Mouse (Mus musculus): ENCODE data around the gene Cd6. TPM values are rescaled to one million over a fixed set of nuclear protein-coding genes. Genes with fewer than 3 reads are reported as not detected.

The Cd6 gene
- polyA plus RNA-seq, 1 experiment from 2014 or later: not detected

- WGBS: 8% methylated on average over 5 of the region's 5 CpGs
- no peaks in the 10 kb centered on the region for H3K36me3 ChIP-seq
- H3K9ac ChIP-seq: no peak overlapping the region
- no peak overlapping the region for H3K27ac ChIP-seq
- no peak overlapping the region for H3K4me2 ChIP-seq (replicated peaks)
- ATAC-seq (ENCODE audit: low FRiP score): no peak
- no peak overlapping the region for H3K4me3 ChIP-seq
- no peaks in the 10 kb centered on the region for H3K27me3 ChIP-seq
- H3K4me1 ChIP-seq: no peaks in the 10 kb centered on the region
- H3K9me3 ChIP-seq (replicated peaks): no peaks in the 10 kb centered on the region
These were observed 1.6 kb upstream of the Cd6 start for GRCm38 (mm10) chr19:10831424-10831823.

GRCm38 (mm10) chr19:10828321-10828720 lies 1.5 kb downstream of the Cd6 start:
- Histone ChIP-seq H3K9ac (no peak overlapping the region), H3K27ac (no peak overlapping the region), H3K27me3 (no peaks in the 10 kb centered on the region), H3K9me3 (replicated peaks) (no peaks in the 10 kb centered on the region), H3K36me3 (no peaks in the 10 kb centered on the region), H3K4me2 (replicated peaks) (no peak overlapping the region), H3K4me1 (no peaks in the 10 kb centered on the region), H3K4me3 (no peak overlapping the region)
- WGBS: 94% methylated on average over 5 of the region's 5 CpGs
- no peak for ATAC-seq (ENCODE audit: low FRiP score)

- Histone ChIP-seq H3K4me2 (replicated peaks) (no peak overlapping the region), H3K4me1 (no peaks in the 10 kb centered on the region), H3K27ac (no peak overlapping the region), H3K9me3 (replicated peaks) (no peaks in the 10 kb centered on the region), H3K36me3 (no peaks in the 10 kb centered on the region), H3K9ac (no peak overlapping the region), H3K27me3 (no peaks in the 10 kb centered on the region), H3K4me3 (no peak overlapping the region)
- no peak for ATAC-seq (ENCODE audit: low FRiP score)
- WGBS: 87% methylated on average over 7 of the region's 7 CpGs
These were observed 5.8 kb downstream of the Cd6 start for GRCm38 (mm10) chr19:10824061-10824460.

- no peak overlapping the region for H3K9ac ChIP-seq
- H3K27me3 ChIP-seq: no peaks in the 10 kb centered on the region
- H3K4me2 ChIP-seq (replicated peaks): no peak overlapping the region
- 91% methylated on average over 4 of the region's 4 CpGs for WGBS
- no peaks in the 10 kb centered on the region for H3K9me3 ChIP-seq (replicated peaks)
- no peaks in the 10 kb centered on the region for H3K4me1 ChIP-seq
- H3K36me3 ChIP-seq: no peaks in the 10 kb centered on the region
- H3K4me3 ChIP-seq: no peak overlapping the region
- no peak for ATAC-seq (ENCODE audit: low FRiP score)
- no peak overlapping the region for H3K27ac ChIP-seq
These were observed 7.3 kb downstream of the Cd6 start for GRCm38 (mm10) chr19:10822534-10822933.

GRCm38 (mm10) chr19:10821319-10821718 lies 8.5 kb downstream of the Cd6 start:
- Histone ChIP-seq H3K9me3 (replicated peaks) (no peaks in the 10 kb centered on the region), H3K9ac (no peak overlapping the region), H3K4me1 (no peaks in the 10 kb centered on the region), H3K27ac (no peak overlapping the region), H3K36me3 (no peaks in the 10 kb centered on the region), H3K4me2 (replicated peaks) (no peak overlapping the region), H3K27me3 (no peaks in the 10 kb centered on the region), H3K4me3 (no peak overlapping the region)
- WGBS: 54% methylated on average over 7 of the region's 7 CpGs
- no peak for ATAC-seq (ENCODE audit: low FRiP score)

GRCm38 (mm10) chr19:10818217-10818946 lies 11.5 kb downstream of the Cd6 start:
- whole genome bisulfite sequencing: 50% methylated on average over 17 of the region's 17 CpGs
- no peak overlapping the region for H3K27ac ChIP-seq
- H3K27me3 ChIP-seq: no peaks in the 10 kb centered on the region
- no peak for ATAC-seq (ENCODE audit: low FRiP score)
- no peaks in the 10 kb centered on the region for H3K9me3 ChIP-seq (replicated peaks)
- H3K36me3 ChIP-seq: no peaks in the 10 kb centered on the region
- H3K4me1 ChIP-seq: no peaks in the 10 kb centered on the region
- no peak overlapping the region; the same call in 1 of the 2 replicates for H3K4me2 ChIP-seq (replicated peaks)
- H3K4me3 ChIP-seq: no peak overlapping the region
- no peak overlapping the region for H3K9ac ChIP-seq

- ATAC-seq (ENCODE audit: low FRiP score): no peak
- no peak overlapping the region for H3K4me2 ChIP-seq (replicated peaks)
- no peak overlapping the region for H3K9ac ChIP-seq
- no peaks in the 10 kb centered on the region for H3K4me1 ChIP-seq
- no peak overlapping the region for H3K4me3 ChIP-seq
- no peaks in the 10 kb centered on the region for H3K9me3 ChIP-seq (replicated peaks)
- no peaks in the 10 kb centered on the region for H3K36me3 ChIP-seq
- H3K27ac ChIP-seq: no peak overlapping the region
- WGBS: 83% methylated on average over 2 of the region's 2 CpGs
- H3K27me3 ChIP-seq: no peaks in the 10 kb centered on the region
These were observed 13.4 kb downstream of the Cd6 start for GRCm38 (mm10) chr19:10816462-10816861.

GRCm38 (mm10) chr19:10815871-10816270 lies 14.0 kb downstream of the Cd6 start:
- H3K4me2 ChIP-seq (replicated peaks): no peak overlapping the region
- H3K27ac ChIP-seq: no peak overlapping the region
- no peak for ATAC-seq (ENCODE audit: low FRiP score)
- no peaks in the 10 kb centered on the region for H3K4me1 ChIP-seq
- H3K9ac ChIP-seq: no peak overlapping the region
- no peaks in the 10 kb centered on the region for H3K9me3 ChIP-seq (replicated peaks)
- no peaks in the 10 kb centered on the region for H3K27me3 ChIP-seq
- WGBS: 86% methylated on average over 6 of the region's 6 CpGs
- no peak overlapping the region for H3K4me3 ChIP-seq
- no peaks in the 10 kb centered on the region for H3K36me3 ChIP-seq

GRCm38 (mm10) chr19:10813905-10814304 lies 16.0 kb downstream of the Cd6 start:
- H3K9me3 ChIP-seq (replicated peaks): no peaks in the 10 kb centered on the region
- H3K9ac ChIP-seq: no peak overlapping the region
- H3K4me1 ChIP-seq: peaks cover 10% of the 10 kb centered on the region; the same call in 1 of the 2 replicates
- H3K4me3 ChIP-seq: no peak overlapping the region
- no peak overlapping the region for H3K27ac ChIP-seq
- no peaks in the 10 kb centered on the region for H3K27me3 ChIP-seq
- 73% methylated on average over 7 of the region's 7 CpGs for WGBS
- H3K36me3 ChIP-seq: no peaks in the 10 kb centered on the region
- no peak for ATAC-seq (ENCODE audit: low FRiP score)
- no peak overlapping the region for H3K4me2 ChIP-seq (replicated peaks)

GRCm38 (mm10) chr19:10813039-10813438 lies 16.8 kb downstream of the Cd6 start:
- WGBS: 92% methylated on average over 5 of the region's 5 CpGs
- Histone ChIP-seq H3K36me3 (no peaks in the 10 kb centered on the region), H3K4me1 (peaks cover 10% of the 10 kb centered on the region; the same call in 1 of the 2 replicates), H3K9ac (no peak overlapping the region), H3K27me3 (no peaks in the 10 kb centered on the region), H3K4me3 (no peak overlapping the region), H3K9me3 (replicated peaks) (no peaks in the 10 kb centered on the region), H3K4me2 (replicated peaks) (no peak overlapping the region), H3K27ac (no peak overlapping the region)
- ATAC-seq (ENCODE audit: low FRiP score): no peak

GRCm38 (mm10) chr19:10811471-10811870 lies 18.4 kb downstream of the Cd6 start:
- no peak overlapping the region for H3K4me3 ChIP-seq
- H3K4me2 ChIP-seq (replicated peaks): no peak overlapping the region

GRCm38 (mm10) chr19:10810176-10810492 lies 19.7 kb downstream of the Cd6 start:
- Histone ChIP-seq H3K4me1 (peaks cover 10% of the 10 kb centered on the region; the same call in 1 of the 2 replicates), H3K36me3 (no peaks in the 10 kb centered on the region), H3K27me3 (no peaks in the 10 kb centered on the region), H3K9ac (no peak overlapping the region), H3K4me3 (no peak overlapping the region), H3K9me3 (replicated peaks) (no peaks in the 10 kb centered on the region), H3K4me2 (replicated peaks) (no peak overlapping the region), H3K27ac (no peak overlapping the region)
- 66% methylated on average over 4 of the region's 4 CpGs for WGBS
- ATAC-seq (ENCODE audit: low FRiP score): no peak

More at GRCm38 (mm10) chr19:10811471-10811870, 18.4 kb downstream of the Cd6 start:
- Histone ChIP-seq H3K9me3 (replicated peaks) (no peaks in the 10 kb centered on the region), H3K9ac (no peak overlapping the region), H3K27me3 (no peaks in the 10 kb centered on the region), H3K4me1 (peaks cover 10% of the 10 kb centered on the region; the same call in 1 of the 2 replicates), H3K36me3 (no peaks in the 10 kb centered on the region), H3K27ac (no peak overlapping the region)
- no peak for ATAC-seq (ENCODE audit: low FRiP score)
- 91% methylated on average over 6 of the region's 6 CpGs for WGBS

- Histone ChIP-seq H3K27ac (no peak overlapping the region), H3K9me3 (replicated peaks) (no peaks in the 10 kb centered on the region), H3K4me2 (replicated peaks) (no peak overlapping the region), H3K9ac (no peak overlapping the region), H3K4me3 (no peak overlapping the region), H3K4me1 (peaks cover 10% of the 10 kb centered on the region; the same call in 1 of the 2 replicates), H3K36me3 (no peaks in the 10 kb centered on the region), H3K27me3 (no peaks in the 10 kb centered on the region)
- ATAC-seq (ENCODE audit: low FRiP score): no peak
- 76% methylated on average over 11 of the region's 11 CpGs for WGBS
These were observed 20.3 kb downstream of the Cd6 start for GRCm38 (mm10) chr19:10809428-10810175.

Data from hindbrain, embryonic 12.5 days (tissue).